Mouse (Mus musculus) layer of hippocampus, adult 8-10 months (tissue): ENCODE measurements around the gene Ttc30b. TPM values are rescaled to one million over a fixed set of nuclear protein-coding genes. Genes with fewer than 3 reads are reported as not detected.
"Not testable (repeated sequence)": the region's sequence is repeated elsewhere in the genome, so short reads cannot be mapped to it uniquely, and the experiment has no call there.

Source experiments
- DNase-seq, 2 experiments: peaks; one replicate each; pipeline ENCODE4 v3.0.0; 2022; ENCODE audit warnings: low spot score in 2 of 2
- total RNA-seq, 4 experiments: library from RNA; stranded (reverse); gene quantifications; 2 replicates each; pipeline ENCODE4 v1.2.4; 2022

The Ttc30b gene
- total RNA-seq: 10 to 100 TPM; 12.5 to 14.6 (median 13.5) TPM

DNA sequence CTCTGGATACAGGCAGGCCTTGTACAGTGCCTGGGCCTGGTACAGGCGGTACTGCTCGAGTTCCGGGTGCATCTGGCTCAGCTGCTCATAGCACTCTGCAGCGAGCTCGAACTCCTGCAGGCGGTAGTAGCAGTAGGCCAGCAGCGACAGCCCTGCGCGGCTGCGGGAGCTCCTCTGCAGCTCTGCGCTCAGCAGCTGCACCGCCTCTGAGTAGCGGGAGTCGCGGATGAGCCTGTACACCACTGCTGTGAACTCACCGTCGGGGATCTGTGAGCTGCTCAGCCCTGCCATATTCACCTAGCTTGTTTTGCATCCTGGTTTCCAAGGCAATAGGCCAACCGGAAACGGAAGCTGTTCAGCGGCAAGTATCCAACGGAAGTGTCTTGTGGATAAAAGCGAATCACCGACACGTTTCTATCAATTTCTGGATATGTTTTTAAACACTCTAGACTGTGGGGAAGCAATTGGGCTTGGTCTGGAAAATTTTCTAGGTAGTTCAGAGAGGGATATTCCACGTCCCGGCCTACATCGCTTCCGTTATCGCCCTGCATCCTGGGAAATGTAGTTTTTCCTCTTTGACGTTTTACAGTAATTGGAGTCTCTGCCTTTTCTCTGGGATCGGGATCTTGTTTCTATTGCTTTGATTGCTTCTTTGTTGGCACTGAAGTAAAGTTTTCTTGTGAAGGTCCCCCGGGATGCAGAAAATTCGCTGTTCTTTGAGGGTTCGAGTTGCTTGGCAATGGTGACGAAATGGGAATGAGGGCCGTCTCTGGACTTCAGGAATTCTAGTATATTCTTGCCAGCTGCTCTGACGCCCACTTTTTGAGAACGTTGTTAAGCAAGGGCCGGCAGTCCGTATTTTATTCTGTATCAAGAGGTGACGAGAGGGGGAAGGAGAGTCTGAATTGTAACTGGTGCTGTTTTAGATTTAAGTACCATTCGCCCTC, at the start of gene Ttc30b:
Ttc30b (minus strand) TSS at position 469 of the 947 bp plus-strand sequence.
- peak; percentile 72 to 81 for DNase-seq

DNA sequence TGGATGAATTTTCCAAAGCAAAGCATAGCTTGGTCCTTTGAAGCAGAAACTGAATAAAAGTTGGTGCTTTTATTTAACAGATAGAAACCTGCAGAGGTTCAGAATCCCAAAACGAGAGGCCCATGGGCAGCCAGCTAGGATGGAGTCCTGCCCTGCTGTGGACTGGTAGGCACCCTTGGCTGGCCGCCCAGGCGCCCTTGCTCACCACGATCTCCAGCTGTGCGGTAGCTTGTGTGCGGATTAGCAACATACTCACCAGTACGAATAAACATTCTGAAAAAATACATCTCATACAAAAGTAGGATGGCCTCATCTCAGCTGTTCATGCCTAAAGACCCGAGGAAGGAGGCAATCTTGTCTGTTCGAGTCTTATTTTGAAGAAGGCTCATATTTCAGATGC, 49.4 kb upstream of the Ttc30b start:
- DNase-seq: no peak

DNA sequence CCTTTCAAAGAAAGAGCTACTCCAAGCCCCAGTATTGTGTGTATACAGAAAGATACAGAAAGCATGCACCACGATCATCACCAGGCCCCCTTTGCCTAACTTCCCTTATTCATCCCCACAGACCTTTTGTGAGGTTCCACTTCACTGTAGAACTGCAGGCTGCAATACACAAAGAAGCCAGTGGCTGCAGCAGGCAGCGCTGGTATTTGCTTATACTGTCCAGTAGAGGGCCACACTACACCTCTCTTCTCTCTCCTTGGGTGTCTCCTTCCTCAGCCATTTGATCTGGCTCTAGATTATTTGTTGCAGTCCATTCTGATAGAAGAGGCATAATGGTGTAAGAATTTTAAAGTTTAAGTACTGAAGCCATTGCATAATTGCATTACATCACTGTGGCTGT, 46.7 kb upstream of the Ttc30b start:
- DNase-seq: peak; percentile 70

DNA sequence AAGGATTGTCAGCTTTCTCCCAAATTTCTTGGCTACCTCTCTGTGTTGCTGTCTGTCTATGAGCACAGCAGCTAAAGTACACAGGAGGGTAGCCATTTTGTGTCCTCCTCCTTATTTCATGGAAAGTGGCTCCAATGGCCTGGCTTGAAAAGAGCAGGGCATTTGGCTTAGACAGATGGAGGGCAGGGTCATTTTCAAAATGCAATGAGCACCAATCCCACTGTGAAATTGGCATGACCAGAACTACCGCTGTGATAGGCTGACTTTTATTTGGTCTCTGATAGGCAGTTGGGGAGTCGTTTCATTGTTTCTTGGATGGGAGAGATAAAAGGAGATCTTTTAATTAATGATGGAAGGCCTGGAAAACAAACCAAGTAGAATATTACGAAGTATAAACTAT, 45.5 kb upstream of the Ttc30b start:
- no peak for DNase-seq

DNA sequence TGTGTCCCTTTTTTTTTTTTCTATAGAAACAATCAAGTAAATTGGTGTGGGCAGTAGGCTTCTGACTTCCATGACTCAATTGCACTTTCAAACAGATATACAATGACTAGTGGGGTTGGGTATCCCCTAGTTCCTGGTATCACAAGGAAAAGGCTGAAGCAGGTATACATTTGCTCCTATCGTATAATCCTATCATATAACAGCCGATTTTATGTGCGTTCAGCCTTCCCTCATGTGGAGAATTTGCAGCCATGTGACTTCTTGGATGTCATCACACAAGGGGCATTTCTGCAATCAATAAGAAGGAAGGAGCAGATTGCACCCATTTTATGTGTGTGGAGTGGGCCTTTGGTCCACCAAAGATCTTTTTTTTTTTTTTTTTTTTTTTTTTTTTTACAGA, 44.7 kb upstream of the Ttc30b start:
- no peak for DNase-seq

DNA sequence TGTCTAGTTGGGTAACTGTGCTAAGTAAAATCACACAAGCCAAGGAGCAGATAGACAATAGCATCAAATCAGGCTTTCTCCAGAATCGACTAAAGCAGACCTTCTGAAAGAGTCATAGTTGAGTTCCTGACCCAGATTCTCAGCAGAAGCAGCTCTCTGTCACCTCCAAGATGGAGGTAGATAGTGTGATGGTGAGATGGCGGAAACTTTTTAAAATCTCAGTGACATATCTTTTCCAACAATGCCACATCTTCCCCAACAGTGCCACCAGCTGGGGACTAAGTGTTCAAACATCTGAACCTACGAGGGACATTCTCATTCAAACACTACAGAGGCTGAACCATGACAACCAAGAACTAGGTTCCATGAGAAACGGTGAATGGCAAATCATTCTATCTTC, 44.2 kb upstream of the Ttc30b start:
- no peak for DNase-seq

DNA sequence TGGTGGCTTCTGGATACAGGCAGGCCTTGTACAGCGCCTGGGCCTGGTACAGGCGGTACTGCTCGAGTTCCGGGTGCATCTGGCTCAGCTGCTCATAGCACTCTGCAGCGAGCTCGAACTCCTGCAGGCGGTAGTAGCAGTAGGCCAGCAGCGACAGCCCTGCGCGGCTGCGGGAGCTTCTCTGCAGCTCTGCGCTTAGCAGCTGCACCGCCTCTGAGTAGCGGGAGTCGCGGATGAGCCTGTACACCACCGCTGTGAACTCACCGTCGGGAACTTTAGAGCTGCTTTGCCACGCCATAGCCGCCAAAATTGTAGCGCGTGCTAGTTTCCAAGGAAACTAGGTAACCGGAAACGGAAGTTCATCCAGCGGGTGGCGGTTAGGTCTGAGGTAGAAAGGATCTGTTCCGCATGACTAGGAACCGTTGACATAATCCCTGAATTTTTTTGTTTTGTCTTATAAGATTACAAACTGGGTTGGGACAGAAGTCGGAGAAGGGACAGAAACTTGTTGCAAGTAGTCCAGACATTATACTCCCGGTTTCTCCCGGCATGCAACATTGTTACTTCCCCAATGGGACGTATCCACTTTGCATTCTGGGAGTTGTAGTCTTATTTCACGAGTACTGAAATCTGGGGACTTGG, 43.2 kb upstream of the Ttc30b start, which contains the start of gene Ttc30a1:
Ttc30a1 (minus strand) TSS at position 528 of the 642 bp plus-strand sequence.
- DNase-seq: peak; percentile 76 to 77

DNA sequence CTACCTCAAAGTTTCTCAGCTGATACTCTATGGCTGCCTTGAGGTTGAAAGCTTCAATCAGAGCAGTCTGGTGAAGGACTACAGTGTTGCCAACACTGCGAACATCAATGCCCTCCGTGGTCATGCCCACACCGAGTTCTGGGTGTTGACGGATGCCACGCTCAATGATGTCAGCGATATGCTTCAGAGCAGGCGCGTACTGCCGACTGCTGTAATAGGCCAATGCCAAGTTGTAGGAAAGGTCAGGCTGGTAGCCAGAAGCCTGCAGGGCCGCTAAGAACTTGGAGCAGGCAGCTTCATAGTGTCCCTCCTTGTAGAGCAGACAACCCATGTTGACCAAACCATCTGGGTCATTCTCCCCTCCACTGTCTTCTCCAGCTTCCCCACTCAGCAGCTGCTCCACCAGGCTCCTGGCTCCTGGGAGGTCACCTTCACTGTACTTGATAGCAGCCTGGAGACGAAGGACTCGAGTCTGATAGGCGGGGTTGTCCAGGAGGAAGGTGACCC, 42.6 kb upstream of the Ttc30b start:
- not testable (repeated sequence) for DNase-seq

DNA sequence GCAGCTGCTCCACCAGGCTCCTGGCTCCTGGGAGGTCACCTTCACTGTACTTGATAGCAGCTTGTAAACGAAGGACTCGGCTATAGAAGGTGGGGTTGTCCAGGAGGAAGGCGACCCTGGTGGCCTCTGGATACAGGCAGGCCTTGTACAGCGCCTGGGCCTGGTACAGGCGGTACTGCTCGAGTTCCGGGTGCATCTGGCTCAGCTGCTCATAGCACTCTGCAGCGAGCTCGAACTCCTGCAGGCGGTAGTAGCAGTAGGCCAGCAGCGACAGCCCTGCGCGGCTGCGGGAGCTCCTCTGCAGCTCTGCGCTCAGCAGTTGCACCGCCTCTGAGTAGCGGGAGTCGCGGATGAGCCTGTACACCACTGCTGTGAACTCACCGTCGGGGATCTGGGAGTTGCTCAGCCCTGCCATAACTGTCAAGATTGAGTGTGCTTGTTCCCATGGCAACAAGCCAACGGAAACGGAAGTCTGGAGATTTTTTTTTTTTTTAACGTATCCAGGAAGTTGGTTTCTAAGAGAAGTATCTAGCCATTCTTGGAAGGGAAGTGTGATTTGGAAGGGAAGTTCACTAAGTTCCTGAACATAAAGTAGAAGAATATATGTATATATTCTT, 39.5 kb upstream of the Ttc30b start, which contains the start of gene Ttc30a2:
Ttc30a2 (minus strand) TSS at position 419 of the 617 bp plus-strand sequence.
- DNase-seq: not testable (repeated sequence)

DNA sequence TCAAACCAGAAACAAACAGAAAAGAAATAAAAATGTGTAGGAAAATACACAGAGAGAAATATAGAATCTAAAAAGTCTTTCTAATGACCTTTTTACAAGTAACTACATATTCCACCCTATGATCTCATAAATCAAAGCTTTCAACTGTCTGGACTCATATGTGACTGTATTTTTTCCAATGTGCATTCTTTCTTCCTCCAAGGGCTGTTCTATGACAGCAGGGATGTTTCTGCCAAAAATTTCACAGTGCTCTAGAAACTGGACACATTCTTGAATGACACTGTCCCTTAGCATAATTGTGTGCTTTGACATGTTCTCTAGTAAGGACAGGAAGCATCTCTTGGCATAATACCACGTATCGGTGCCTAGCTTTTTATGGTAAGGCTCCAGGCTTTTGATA, 37.7 kb upstream of the Ttc30b start:
- not testable (repeated sequence) for DNase-seq

DNA sequence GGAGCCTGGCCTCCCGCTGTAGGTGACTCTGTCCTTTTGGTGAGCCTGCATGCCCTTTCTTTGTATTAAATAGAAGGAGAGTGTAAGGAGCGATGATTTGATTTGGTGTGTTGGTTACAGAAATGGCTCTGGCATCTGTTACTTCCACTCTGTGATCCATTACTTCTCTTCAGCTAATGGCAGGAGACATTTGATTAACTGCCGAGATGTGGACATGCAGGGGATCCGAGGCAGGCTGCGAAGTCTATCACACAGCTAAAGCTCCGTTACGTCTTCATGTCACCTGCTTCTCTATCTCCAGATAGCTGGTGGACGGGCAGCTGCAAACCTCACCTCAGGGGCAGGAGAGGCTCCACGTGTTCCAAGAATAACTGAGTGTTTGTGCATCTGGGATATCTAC, 35.7 kb upstream of the Ttc30b start:
- no peak for DNase-seq

DNA sequence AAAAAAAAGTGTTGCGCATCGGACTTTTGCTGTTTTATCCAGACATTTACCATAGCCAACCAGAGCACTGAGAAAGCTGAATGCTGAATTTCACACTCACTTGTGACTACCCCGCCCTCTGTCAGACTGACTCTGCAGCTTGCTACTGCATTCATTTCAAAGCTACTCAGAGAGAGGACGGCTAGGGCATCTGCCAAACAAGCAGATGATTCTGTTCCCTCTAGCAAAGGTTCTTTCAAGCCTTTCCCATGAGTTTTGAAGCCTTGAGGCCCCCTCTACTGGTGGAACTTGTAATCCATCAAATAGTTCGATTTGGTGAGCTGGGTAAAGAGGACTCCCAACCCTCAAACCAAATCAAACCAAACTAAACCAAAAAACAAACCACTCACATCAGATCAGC, 26.6 kb upstream of the Ttc30b start:
- DNase-seq: peak; percentile 75 to 80

DNA sequence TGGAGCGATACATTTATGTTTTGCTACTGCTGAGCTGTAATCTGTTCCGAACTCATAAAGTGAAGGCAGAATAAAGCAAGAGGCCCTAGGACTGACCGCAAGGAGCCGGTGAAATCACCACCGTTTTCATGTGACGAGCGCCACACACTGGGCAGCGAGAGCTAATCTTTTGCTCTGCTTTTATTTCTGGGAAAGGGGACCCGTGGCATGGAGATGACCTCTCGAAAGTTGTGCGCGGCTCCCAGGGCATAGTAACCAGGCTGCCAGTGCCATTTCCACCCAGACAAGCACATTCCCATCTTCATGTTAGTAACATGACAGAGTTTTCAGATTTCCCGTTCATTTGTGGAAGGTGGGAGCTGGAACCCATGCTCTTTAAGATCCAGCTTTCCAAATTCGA, 26.1 kb upstream of the Ttc30b start:
- DNase-seq: peak in 1 of 2 experiments; percentile 30

DNA sequence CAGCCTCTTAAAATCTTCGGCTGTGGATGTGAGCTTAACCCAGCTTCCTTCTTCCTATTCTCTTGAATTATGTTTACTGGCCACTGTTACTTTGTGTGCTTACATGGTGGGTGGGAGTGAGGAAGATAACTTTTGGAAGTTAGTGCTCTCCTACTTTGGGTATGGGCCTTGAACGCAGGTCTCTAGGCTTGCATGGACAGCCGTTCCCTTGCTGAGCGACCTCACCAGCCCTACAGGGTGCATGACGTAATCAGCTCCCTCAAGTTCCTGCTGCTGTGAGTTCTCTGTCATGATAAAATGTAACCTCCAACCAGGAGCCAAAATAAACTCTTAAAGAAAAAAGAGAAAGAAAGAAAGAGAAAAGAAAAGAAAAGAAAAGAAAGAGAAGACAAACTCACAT, 25.7 kb upstream of the Ttc30b start:
- DNase-seq: no peak

DNA sequence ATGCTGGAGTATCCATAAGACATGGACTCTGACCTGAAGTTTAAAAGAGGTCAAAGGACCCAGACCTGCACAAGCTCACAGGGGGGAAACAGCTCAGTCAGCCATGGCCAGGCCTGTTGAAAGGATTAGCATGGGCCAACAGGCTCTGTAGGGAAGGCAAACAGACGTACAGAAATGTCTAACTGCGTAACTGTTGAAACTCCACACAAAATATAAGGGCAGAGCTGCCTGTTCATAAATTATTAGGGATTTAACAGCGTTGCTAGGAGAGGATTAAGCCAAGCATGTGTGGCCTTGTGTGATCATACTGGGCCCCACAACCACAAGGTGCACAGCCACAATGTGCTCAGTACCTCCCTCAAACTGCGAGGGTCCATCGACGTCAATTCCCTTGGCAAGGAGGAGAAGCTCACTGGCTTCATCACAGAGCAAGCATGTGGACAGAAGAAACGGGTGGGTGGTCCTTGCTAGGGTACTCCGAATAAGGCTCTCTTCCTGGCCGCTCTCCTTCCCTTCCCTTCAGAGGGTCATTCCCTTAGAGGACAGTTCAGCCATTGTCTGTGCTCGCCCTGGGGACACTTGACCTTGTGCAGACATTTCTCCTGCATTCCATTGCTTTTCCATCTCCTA, 24.9 kb upstream of the Ttc30b start:
- DNase-seq: no peak

DNA sequence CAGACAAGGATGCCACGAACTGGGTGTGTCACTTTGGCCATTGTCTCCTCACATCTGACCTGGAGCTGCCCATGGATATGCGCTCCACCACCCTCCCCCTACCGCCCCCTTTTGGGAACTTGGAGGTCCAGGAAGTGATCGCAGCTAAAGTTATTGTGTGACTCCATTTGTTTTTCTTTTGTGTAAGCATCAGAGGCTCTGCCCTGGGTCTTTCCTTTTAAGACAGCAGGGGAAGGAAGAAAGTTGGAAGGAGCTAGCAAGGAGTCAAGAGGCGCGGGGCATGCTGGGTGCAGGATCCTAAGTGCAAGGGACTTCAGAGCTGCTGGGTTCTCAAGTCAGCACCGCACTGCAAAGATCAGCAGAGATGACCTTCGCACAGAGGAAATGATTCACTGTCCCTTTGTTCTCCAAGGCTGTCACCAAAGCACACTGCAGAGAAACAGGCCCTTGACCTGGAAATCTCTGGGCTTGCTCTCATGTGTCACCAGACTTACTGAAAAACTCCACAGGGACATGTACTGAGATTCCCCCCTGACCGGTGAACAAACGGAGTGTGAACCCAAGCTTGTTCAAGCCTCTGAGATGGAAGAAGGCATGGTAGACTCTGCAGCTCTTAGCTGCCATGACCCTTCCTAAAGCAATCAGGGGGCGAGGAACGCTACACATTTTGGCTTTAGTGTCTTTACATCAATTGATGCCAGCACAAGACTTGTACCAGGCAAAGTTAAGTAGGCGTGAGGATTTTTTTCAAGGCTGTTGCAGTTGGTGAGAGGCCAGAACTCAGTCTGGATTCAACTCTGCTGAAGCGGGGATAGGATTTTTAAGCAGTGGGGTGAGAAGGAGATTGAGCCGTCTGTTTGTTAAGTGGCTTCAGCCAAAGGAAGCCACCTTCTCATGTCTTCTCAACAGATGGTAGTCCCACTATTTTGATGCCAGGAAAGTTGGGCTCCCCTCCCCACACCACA, 22.3 kb upstream of the Ttc30b start:
- no peak for DNase-seq

DNA sequence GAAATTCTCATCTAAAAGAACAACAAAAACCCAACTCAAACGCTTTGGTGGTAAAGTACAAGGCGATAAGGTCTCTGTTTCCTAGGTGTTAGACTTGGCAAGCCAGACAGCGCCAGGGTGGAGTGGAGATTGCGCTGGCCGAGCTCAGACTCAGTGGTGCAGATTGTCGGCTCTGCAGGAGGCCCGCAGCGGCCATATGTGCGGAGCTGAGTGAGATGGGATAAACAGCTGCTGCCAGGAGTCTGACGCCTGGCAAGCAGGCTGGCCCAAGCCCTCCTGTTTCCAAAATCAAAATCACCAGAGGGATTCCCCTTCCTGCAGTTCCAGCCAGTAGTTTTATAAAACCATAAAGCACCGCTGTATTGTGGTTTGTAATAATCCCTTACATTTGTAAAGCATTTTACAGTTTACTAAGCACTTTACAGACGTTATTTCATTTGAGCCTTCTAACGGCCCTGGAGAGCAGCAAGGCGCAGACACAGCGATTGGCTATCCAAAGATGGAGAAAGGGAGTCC, 21.5 kb upstream of the Ttc30b start:
- peak in 1 of 2 experiments; percentile 37 for DNase-seq

DNA sequence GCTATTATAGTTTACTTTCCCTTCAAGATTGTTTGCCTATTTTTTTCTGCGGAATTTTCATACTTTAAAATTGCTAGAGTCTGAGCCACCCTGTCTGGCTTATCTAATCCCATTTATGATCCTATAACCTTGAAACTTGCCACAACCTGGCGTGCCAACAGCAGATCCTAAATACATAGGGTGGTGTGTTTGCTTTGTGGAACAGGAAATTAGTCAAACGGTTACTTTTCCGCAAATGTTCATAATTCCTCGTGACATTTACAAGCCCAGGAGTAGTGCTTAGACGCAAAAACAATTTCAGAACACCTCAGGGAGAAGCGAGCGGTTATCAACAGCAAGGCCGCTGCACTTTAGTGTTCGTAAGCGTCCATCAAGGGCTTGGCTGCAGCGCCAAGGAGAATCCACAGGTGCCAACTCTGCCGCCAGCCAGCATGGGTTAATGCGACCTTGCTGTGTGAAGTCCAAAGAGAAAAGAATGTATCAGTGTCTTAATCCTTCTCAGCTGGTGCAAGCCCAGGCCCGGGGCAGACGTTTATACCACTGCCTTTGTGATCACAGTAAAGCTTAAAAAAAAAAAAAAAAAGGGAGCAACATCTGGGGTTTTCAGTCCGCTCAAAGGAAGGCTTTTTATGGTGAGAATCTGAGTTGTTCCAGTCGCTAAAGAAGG, 20.9 kb upstream of the Ttc30b start:
- DNase-seq: no peak

DNA sequence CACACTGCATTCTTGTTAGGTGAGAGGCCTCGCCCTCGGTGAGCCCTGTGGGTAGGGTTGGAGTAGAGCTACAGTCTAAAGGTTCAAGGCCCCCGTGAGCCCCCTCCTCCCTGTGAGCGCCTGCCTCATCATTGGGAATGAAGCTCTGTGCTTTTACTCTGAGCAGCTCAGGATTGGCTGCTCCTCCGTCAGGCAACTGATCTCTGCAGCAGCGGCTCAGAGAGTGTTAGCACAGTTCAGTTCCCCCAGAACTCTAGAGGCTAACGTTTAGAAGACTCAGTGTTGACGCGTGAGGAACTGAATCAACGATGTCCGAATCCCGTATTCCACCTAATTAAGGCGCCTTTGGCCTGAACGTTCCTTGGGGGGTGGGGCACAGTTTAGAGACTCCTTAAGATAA, 17.3 kb upstream of the Ttc30b start:
- no peak for DNase-seq
